Mouse (Mus musculus): Measurements from ENCODE around the gene Trim44.

DNA sequence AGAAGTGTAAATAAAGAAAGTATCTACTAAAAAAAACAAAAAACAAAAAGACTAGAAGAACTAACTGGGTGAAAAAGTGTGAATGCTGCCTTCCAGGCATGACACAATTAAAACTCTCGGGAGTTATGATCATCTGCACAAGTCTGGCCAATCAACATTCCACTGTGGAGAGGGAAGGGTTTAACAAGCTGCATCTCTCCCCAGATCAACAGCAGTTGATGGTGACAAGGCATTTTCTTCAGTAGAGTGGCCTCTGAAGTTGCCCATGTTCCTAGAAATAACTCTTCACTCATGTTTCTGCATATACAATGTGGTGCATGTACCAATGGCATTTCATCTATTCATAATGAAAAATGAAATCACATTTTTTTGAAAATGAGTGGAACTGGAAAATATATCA lies 14.2 kb downstream of the Trim44 start:
- TF ChIP-seq POLR2A (IDR thresholded peaks at IDR 0.05; ENCODE audit: extremely low read depth, insufficient read depth, low read length): no peak
- no peak for TF ChIP-seq CTCF (IDR thresholded peaks at IDR 0.05; ENCODE audit: extremely low read depth, insufficient read depth, low read length)
